Mouse (Mus musculus) CD4-positive, CD25-positive, alpha-beta regulatory T cell, adult 9 weeks (primary cell): ENCODE data around the gene Spa17. TPM values are rescaled to one million over a fixed set of nuclear protein-coding genes. Genes with fewer than 3 reads are reported as not detected.

Experiments used
- polyA plus RNA-seq: library from polyadenylated mRNA; unstranded; fragments of 100-300 nt; shearing (Covaris generic); gene quantifications from one replicate; pipeline ENCODE4 v1.2.1, GENCODE M21; 2017

Spa17 gene
- polyA plus RNA-seq, result 1.2 TPM

DNA sequence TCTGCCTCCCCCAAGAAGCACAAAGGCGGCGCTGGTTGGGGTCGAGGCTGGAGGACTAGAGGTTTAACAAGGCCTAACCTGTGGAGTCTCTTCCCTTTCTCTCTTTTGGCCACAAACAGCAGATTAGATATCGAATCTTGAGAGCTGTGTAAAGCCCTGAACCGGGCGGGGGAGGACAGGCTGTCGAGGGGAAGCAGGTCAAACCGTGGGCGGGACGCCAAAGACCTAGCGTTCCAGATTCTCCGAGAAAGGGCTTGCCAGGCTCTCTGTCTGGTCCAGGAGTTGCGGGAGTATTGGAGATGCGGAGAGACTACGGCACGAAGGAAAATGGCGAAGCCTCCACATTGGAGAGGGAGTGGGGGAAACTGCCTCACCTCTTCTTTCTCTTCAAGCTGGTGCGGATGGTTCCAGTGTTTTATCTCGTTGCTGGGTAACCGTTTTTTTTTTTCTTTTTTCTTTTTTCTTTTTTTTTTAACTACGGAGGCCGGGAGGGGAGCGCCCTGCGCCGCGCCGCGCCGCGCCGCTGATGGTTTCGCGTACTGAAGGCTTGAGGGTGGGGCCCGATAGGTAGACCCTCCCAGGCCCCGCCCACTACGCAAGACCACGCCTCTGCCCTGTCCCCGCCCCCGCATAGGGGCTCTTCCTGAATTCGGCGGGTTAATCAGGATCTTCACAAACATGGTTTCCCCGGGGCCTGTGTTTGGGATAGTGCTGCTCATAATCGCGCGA is at the start of gene Spa17:
Gene Spa17 (minus strand): TSS at position 541 of the 729 bp plus-strand sequence.

DNA sequence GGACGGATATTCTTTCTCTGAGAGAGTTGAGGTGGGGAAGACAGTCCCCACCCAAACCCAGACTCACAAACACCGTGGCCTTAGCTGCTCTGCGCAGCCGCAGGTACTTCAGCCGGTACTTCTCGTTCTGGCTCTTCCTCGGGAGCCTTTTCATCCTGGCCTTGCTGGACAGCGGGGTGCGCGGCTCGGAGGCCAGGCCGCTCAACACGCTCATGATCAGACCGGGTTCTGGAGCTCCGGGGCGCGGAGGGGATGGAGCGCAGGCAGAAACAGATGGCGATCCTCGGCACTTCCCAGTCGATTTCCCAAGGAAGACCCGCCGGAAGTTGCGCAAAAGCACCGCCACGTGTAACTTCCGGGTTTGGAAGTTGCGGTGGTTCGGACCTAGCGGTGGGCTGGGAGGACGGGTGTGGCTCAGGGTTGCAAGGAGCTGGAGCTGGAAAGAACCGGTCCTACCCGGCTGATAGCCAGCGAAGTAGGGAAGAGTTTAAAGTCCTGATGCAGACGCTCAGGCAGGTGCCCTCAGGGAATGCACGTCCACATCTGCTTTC is 43.5 kb upstream of the Spa17 start, which contains the start of gene Tbrg1:
Gene Tbrg1 (minus strand): TSS at position 382 of the 551 bp plus-strand sequence.

DNA sequence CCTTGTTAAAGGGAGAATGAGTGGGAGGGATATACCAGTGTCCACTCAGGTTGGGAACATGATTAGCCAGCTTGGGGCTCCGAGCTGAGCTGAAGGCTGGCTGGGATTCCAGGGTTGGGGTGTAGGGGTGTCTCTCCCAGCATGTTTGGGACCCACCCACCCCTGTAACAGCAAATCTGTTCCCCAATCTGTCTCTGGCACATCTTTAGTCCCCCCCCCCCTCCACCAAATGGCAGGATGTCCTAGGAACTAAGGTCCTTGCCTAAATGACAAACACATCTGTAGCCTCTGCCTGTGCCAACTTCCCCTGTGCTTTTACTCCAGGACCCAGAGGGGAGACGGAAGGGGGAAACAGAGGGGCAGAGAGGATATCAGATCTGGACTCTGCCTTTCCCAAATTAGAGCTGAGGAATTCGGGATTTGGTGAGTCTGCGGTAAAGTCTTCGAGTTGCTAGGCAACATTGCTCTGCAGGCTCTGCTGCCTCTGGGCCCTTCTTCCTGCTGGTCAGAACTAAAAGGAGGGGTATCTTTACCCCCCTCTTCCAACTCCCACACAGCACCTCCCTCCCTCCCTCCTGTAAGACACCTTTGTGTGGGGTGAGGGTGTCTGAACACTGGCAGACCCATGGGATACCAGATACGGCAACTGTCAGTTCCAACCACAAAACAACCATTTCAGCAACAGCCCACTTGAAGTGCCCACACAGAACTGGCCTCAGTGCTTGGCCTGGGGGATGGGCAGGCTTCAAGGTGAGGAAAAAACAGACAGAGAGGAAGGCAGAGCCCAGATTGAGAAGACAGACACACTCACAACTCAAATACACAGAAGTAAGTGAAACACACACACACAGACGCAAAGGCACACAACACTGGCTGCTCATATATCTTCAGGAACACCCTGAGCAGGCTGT is 58.4 kb downstream of the Spa17 start, which contains the start of gene Siae:
Gene Siae (plus strand): TSS at position 861 of the 911 bp plus-strand sequence.

Other genes starting within 250 kb of the Spa17 start
- not detected for gene Hepacam, start 246.4 kb downstream of the Spa17 start, polyA plus RNA-seq
- not detected for gene Robo4, start 211.8 kb downstream of the Spa17 start, polyA plus RNA-seq
- not detected for gene Robo3, start 180.5 kb downstream of the Spa17 start, polyA plus RNA-seq
- 5.7 TPM for gene Msantd2, start 124.4 kb downstream of the Spa17 start, polyA plus RNA-seq
- gene Esam, start 85.6 kb downstream of the Spa17 start, polyA plus RNA-seq, result not detected
- gene Vsig2, start 74.5 kb downstream of the Spa17 start, polyA plus RNA-seq, result not detected
- gene Nrgn, start 60.8 kb downstream of the Spa17 start, polyA plus RNA-seq, result 4.8 TPM
- gene Siae, start 58.0 kb downstream of the Spa17 start, polyA plus RNA-seq, result 19.7 TPM
- 174 TPM for gene Tbrg1, start 43.6 kb upstream of the Spa17 start, polyA plus RNA-seq
- gene Panx3, start 55.5 kb upstream of the Spa17 start, polyA plus RNA-seq, result not detected
- not detected for gene Olfr160, start 102.5 kb upstream of the Spa17 start, polyA plus RNA-seq
- not detected for gene Olfr874, start 131.4 kb upstream of the Spa17 start, polyA plus RNA-seq
- not detected for gene Olfr875, start 158.1 kb upstream of the Spa17 start, polyA plus RNA-seq
- gene Olfr876, start 189.3 kb upstream of the Spa17 start, polyA plus RNA-seq, result 0.07 TPM
- gene Olfr877, start 240.5 kb upstream of the Spa17 start, polyA plus RNA-seq, result not detected